Mouse (Mus musculus) lung, postnatal 0 days (tissue): ENCODE results near the gene Cobl.

Source experiments
- CTCF ChIP-seq: IDR thresholded peaks from 2 replicates; pipeline ENCODE4 v1.5.1; 2016; ENCODE audit warnings: antibody characterized with exemption, mild to moderate bottlenecking
- EP300 ChIP-seq: IDR thresholded peaks from 2 replicates; pipeline ENCODE4 v1.6.1; 2016; ENCODE audit warnings: antibody characterized with exemption, mild to moderate bottlenecking, control low read depth

GRCm38 (mm10) chr11:12304879-12305278, 159.9 kb downstream of the Cobl start:
- TF ChIP-seq CTCF, result no peak
- no peak for TF ChIP-seq EP300
